Mouse (Mus musculus): Measurements from ENCODE around the gene Sik2.

Gene Sik2

DNA sequence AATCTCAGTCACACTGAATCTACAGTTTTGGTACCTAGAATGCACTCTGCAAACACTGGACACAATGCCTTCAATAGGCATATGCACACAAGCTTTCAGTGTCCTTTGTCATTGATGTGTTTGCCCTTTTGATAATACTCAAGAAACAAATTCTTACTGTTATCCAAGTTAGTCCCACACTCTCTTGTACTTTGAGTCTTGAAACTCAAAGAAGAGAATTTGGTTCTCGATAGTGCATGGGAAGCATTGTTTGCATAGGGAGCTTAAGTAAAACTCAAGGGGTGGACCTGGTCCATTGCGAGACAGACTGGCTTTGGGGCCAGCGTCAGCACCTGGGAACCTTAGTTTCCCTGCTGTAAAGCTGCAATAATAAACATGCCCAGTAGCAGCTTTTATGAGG, 90.7 kb downstream of the Sik2 start:
- no peak for DNase-seq (ENCODE audit: low read depth)

DNA sequence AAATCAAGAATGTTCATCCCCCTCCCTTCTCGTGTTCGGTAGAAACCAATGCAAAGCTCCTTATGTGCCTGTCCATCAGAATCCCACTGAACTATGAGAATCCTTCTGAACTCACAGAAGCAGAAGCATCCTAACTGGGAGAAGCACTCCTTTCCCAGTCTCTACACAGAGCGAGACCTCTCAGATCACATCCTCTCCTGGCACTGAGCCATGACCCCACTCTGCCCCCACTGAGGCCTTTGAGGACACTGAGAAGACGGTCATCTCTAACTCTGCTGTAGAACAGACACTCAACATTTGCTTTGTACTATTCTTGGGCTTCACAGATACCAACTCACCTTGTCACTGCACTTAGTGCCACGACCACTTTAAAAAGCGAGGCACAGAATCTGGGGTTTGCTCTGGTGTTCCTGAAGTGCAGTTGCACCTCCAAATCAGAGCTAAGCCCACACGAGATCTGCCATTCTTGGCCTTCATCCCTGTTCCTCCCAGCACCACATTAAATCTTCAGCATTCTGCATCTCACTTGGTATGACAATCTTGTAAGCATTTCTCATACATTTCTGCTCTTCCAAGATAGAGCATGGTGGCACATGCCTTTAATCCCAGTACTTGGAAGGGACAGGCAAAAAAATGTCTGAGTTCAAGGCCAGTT, 96.9 kb downstream of the Sik2 start:
- DNase-seq (ENCODE audit: low read depth): no peak

DNA sequence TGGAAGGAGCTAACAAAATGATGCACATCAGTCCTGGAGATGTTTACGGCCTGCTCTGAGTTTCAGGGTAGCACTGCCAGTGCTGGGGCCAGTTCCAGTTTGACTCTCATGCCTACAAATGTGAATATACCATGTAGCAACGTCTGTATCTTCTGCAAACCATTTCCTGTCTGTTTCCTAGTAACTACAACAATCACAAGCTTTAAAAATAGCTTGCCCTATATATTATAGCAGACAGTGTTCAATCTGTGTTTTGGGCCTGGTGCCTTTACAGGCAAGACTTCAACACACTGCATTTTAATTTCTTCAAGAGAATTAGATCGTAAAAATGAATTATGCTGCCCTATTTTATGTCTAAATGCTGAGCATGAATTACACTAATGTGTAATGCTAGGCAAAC, 103.6 kb downstream of the Sik2 start:
- DNase-seq (ENCODE audit: low read depth): no peak

DNA sequence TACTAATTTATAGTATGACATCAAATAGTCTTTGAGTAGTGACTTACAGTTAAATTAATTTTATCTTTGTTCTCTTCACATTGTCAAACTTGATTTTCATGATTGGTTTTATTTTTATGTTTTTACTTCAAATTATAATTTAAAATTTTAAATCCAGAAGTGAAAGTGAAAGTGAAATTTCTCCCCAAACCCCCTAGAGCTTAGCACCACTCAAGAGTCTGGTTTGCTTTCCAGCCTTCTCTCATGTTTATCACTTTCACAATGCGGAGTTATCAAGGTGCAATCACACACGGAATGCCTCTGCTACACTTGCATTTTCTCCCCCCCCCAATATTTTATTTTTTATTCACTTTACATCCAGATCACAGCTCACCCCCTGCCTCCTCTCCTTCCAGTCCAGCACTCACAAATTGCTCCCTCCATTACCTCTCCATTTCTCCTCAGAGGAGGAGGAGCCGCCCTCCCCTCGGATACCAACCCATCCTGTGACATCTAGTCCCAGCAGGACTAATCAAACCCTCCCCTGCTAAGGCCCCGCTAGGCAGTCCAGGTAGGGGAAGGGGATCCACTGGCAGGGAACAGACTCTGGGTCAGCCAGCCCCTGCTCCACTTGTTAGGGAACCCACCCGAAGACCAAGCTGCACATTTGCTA, 104.6 kb downstream of the Sik2 start:
- no peak for DNase-seq (ENCODE audit: low read depth)

DNA sequence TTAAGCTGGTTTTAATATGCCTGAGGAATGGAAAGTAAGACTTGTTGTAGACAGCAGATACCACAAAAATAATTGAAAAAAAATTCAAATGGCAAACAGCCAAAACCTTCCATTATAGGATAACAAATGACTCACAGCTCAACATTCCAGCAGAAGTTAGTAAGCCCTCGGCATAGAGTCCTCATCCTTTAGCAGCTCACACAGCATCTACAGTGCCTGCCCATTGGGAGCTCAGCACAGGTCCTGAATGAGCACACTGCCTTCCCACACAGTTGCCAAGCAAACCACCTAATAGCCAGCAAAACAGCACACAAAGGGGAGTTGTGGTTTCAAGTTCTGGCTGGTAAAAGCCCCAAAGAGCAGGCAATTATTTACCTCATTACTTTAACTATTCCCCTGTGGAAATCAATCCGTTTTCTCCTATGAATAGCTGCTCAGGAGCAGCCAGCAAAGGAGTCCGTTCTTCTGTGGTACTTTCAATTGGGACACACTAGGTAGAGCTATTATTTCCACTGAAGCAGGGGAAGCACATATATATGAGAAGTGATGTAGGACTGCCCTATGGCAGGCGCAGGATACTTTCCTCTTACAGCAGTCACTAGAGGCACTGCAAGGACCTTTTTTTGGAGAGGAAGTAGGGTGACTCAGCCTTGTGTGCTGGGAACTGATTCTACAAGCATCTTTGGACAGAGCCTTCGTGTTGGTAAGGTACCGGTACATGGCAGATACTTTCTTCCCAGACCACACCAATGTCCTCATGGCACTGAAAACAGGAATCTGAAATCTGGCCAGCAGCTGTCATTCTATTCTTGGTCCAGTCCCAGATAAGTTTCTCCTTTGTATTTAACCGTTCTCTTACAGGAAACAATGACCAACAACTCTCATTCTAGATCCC, 108.6 kb downstream of the Sik2 start:
- DNase-seq (ENCODE audit: low read depth): peak; percentile 94

DNA sequence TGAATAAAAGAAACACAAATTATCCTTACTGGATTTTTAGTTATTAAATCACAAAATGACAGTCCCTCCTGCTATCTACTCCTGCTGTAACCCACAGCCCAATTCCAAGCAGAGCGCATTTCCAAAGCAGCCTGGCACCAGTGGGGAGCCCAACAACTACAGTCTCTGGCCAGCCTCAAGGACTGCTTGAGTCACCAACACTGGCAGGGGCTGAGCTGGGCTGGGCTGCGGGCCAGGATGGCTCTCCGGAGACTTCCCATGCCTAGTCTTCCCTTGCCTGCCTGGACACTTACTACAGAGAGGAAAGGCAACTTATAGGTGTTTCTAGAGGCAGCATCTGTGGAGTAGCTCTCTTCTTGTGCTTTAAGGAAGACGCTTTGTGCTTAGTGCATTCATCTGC, 115.2 kb downstream of the Sik2 start:
- DNase-seq (ENCODE audit: low read depth): peak; percentile 80

DNA sequence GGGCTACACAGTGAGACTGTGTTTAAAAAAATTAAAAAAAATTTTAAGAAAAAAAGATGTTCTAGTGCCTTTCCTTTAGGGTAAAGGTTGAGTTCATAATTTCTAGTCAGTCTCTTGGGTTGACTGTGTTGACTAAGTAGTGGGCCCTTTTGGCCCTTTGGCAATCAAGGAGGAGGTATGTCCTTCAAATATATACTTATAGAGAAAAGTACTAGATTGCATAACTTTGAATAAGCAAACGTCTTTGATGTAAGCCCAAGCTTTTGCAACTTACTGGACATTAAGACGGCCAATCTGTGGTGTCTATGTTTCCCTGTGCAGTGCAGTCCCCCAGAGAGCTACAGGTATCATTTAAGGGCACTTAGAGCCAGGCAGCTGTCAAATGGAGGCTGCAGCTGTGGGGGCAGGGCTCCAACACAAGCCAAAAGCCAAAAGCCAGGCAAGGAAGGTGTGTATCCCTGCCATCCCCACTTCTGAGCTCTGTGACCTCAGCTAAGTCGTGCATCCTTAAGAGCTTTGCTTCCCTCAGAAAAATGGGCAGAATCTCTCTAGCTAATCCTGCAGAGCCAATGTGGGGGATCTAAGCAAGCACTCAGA, 118.3 kb downstream of the Sik2 start:
- no peak for DNase-seq (ENCODE audit: low read depth)

DNA sequence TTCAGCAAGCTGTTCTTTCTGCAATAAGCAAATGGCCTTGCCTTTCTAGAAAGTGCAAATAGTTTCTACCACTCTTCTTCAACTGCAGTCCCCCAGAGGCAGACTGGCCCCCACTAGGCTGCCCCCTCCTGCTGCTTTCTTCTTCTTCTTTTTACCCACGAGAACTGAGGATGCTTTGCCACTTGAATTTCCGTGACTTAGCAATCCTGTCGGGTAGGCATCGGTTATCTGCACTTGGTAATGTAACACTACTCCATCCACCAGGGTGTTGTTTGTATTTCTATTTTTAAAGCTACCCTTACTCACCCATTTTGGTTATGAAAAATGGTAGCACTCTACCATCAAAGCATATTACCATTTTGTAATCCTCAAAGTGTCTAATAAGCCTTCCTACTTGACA, 118.9 kb downstream of the Sik2 start:
- no peak for DNase-seq (ENCODE audit: low read depth)

DNA sequence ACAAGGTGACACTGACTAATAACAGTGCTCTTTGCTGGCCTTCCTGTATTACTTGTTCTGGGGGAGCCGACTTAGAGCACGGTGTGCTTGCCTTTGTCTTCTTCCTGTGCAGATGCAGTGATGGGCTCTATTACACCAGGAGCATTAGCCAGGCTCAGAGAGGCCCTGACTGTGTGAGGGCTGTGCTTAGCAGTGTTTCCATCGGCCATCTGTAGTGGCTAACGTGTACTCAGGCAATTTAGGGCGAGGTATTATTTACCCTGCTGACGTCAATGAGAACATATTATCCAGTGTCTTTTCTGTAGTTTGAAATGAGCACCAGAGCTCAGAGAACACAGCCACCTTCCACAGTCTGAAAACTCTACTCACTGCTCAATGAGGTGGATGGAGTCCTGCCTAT, 119.7 kb downstream of the Sik2 start:
- DNase-seq (ENCODE audit: low read depth): no peak

DNA sequence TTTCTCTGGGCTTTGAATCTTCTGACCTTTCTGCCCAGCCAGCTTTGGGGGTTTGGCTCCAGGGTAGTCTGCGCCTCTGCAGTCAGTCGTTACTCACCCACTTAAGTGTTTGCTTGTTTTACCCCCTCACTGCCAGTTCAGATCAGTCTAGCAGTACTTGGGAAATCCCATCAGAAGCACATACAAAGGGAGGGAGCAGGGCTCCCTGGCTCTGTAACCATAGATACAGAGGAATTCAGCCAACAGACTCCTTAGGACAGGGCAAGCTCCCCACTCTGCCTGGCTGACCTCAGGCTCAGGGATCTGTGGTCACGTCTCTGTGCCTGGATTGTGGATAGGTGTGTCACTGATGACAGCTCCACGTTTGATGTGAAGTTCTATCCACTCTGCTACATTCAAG, 121.5 kb downstream of the Sik2 start:
- peak; percentile 94 for DNase-seq (ENCODE audit: low read depth)

DNA sequence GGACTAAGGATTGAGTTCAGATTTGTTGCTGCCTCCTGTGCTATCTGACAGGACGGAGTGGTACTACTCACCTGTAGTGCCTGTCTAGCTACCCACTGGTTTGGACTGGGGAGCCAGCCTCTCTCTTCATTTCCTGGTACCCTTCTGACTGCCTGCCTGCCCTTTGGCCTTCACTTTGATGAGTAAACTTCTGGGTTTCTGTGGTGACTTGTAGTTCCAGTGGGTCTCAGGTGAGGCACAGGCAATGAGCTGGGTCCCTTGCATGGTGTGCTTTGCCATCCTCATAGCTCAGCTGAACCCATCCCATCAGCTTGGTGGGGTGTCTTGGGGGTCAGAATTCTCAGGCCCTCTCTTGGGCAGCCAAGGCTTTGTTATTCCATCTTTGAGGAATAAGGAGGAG, 122.0 kb downstream of the Sik2 start:
- no peak for DNase-seq (ENCODE audit: low read depth)

DNA sequence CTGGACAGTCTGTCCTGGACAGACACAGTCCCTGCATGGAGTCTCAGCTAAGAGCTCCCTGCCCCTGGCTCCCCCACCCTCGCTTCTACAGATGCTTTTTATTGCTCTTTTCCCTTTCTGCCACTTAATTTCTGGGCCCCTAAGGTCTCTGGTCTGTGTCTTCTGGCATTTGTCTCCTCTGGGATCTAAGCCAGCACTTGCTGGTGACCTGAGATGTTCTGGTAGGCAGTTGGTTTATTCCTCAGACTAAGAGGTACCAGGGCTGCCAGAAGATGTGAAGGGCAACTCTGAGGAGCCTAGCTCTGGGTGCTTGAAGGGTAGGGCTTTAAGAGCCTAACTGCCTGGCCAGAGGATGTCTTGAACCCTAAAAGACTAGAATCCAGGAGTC, 123.3 kb downstream of the Sik2 start:
- no peak for DNase-seq (ENCODE audit: low read depth)

DNA sequence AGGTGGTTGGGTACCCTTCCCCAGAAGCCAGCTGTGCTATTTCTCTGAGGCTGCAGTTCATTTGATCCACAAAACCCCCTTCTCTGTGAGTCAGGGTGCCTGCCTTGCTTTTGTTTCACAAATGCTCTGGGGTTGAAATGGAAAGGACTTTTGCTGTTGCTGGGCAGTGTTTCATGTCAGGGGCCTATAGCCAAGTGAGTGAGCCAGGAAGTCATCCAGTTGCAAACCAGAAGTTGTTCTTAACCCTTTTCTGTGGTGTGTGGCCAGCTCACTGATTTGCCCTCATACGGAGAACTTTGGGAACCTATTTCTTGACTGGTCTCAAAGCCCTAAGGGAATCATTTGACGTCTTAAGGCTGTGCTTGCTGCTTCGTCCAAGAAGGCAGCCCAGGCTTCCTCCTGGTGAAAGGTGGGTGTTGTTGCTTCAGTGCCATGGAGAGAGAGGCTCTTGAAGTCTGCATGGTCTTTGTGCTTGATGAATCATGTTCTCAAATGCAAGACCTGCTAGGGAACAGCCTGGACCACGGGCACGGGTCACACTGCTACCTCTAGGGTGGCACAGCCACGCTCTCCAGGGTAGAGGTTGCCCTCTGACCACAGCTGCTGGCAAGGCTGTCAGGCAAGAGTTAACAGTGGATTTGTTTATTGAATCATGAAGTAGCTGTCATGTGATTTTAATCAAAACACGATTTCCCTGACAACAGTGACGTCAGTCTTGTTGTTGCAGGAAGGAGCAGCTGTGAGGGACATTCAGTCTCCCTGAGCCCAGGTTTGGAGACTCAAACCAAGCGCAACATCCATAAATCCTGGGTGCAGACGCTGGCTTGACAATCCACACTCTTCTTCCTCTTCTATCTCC, 123.9 kb downstream of the Sik2 start:
- DNase-seq (ENCODE audit: low read depth): peak; percentile 87

DNA sequence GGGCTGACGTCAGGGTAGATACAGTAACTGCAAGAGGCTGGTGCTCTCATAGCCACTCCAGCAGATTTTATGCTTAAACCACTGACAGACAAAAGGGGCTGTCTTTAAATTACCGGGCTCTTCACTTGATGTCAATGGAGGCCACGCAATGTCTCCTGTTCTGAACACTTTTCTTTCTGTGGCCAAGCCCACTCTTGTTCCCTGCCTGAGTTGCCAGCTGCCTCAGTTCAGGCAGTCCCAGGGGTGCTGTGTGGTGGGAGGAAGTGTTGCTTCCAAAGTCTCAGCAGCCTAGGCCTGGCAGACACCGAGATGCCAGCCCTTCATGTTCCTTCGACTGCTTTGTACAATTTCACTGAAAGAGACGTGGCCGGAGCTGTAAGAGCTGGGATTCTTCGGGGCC, 124.8 kb downstream of the Sik2 start:
- no peak for DNase-seq (ENCODE audit: low read depth)

DNA sequence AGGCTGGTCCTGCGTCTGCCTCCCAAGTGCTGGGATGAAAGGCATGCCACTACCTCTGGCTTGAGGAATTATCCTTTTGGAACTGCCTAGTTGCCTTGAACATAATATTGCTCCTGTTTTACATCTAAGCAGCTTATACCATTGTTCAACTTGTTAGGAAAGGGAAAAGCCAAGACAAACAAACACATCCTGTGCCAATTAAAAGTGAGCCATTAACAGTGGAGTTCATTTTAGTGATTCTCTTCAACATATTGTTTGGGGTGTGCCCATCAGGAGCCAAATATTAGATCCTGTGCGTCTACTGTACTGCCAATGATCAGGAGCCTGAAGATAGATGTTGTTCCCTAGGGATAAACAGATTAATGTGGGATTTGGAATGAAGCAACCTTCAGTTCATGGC, 126.7 kb downstream of the Sik2 start:
- no peak for DNase-seq (ENCODE audit: low read depth)

DNA sequence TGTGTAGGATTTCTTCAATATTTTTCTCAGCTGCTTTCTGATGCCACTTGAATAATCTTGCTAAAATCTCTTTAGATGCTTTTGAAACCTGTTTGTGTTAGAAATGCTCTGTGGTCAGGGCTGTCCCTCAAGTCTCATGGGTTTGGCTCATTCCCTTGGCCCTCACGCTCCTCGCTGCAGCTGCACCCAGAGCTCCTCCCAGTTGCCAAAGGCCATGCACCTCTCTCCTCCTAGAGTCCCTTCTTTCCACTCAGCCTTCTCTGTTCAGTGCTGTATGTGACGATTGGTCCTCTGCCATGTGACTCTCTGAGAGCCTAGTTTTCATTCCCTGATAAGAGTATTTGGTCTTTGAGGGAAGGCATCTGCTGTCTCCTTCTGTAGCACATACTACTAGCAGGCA, 131.4 kb downstream of the Sik2 start:
- DNase-seq (ENCODE audit: low read depth): no peak

DNA sequence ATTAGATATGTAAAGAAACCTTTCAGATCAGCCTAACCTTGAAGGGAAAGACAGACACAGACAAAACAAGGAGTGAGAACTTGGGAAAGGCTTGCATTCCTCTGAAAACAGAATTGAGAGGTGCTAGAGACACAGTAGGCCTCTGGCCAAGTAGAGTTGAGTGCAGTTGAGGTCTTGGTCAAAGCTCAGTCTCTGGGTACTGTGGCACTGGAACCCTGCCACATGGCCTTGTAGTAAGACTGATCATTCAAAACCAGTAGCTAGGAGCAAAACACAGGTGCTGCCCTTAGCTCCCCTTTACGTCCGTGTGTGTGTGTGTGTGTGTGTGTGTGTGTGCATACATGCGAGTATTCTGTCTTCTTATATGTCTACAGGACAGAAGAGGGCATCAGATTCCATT, 132.6 kb downstream of the Sik2 start:
- no peak for DNase-seq (ENCODE audit: low read depth)

DNA sequence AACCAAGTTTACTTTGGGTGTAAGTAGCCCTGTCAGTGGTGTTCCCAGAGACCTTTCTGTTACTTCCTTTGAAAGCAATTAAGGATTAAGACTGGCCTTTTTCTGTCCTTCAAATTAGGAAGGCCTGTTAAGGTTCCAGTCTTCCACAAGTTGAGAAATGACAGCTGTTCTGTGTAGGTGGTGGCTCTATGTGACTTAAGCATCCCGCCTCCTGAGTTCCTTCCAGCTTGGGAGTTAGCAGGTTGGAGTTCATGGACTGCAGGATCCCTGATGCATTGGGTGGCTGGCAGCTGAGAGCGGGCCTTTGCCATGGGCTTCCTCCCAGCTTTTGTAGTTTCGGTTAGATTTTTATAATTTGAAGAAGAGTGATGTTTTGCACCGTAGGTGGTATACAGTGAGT, 133.4 kb downstream of the Sik2 start:
- DNase-seq (ENCODE audit: low read depth): no peak

DNA sequence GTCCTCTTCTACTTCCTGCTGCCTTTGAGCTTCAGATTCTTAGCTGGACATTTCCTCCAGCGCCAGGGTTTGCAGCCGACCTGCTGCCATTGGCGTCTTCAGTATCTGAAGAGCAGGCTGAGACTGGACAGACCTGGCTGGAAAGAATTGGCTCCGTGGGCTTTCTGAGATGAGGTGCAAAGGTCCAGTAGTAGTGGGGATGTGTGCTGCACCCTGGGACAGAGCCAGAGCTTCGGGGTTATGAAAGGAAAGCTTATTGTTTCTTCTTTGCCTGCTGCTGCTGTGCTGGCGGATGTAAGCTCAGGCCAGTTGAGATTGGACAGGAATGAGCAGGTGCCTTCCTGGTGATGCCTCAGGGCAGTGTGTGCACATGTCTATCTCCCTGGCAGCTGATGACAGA, 134.8 kb downstream of the Sik2 start:
- no peak for DNase-seq (ENCODE audit: low read depth)

DNA sequence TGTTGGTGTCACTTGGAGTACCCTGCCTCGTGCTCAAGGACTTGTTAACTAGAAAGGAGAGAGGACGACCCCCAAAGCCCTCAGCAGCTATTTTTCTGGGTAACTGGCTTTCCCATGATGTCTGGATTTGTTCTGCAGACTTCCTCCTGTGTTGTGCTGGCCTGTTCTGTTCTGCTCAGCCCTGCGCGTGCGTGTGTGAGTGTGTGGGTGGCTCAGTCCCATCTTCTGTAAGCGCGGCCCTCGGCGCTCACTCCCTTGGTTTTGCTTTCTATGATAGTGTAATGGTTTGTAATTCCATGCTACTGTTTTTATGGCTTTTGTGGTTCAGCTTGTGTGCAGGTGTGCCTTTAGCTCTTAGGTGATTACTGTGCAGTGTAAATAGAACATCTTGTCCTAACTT, 135.7 kb downstream of the Sik2 start:
- no peak for DNase-seq (ENCODE audit: low read depth)

DNA sequence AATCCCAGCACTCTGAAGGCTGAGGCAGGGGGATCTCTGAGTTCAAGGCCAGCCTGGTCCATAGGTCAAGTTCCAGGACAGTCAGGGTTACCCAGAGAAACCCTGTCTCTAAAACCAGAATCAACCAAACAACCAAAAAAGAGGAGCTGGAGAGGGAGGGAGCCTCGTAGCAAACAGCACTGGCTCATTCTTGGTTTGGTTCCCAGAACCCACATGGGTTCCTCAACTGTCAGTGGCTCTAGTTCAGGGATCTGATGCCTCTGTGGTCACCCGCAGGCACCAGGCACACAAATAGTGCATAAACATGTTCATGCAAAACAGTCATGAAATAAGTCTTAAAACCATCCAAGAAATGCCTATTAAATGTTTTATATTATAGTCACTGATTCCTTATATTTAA, 140.7 kb downstream of the Sik2 start:
- DNase-seq (ENCODE audit: low read depth): no peak

DNA sequence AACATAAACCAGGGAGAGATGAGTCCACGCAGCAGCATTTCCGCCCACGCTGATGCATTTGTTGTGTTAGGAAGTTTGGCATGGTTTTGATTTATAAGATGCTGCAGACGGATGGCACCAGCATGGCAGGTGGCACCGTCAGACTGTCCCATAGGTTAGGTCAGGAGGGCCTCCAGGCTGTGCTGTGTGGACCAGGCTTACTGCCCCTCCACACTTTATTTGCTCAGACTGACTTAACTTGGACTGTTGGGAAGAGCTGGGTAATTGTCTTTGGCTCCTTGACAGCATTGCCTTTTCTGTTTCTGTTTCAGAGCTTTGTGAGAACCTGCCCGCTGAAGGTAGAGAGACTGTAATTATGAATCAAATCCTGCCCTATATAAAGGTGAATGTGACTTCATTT, 141.9 kb downstream of the Sik2 start:
- DNase-seq (ENCODE audit: low read depth): no peak

Data from fibroblast of lung, adult 2 months (primary cell).